Mouse (Mus musculus): ENCODE data around the gene Gm33815.
"Not testable (repeated sequence)": the region's sequence is repeated elsewhere in the genome, so short reads cannot be mapped to it uniquely, and the experiment has no call there.

The Gm33815 gene

DNA sequence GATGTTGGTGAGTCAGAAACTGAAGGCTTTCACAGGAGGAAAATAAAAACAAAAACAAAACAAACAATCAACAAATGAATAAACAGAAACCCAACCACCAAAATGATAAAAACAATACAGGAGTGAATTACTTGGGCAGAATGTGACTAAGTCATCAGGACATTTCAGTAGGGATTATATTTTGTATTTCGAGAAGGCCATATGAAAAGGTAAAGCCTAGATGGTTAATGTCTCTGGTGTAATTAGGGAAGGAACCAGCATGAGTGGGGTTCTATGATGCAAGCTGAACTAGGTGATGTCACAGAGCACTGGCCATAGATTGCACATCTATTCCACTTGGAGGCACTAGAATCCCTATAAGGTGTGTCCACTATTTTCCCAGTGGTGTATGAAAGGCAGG lies at the start of gene Gm33815:
Gene Gm33815, plus strand, starts transcription at position 301 of the 400 bp plus-strand sequence.
- DNase-seq (ENCODE audit: low spot score in 2 of 2) = not testable (repeated sequence)
